17 mouse cellular contexts compared by ENCODE assay signal in the genomic region with DNA sequence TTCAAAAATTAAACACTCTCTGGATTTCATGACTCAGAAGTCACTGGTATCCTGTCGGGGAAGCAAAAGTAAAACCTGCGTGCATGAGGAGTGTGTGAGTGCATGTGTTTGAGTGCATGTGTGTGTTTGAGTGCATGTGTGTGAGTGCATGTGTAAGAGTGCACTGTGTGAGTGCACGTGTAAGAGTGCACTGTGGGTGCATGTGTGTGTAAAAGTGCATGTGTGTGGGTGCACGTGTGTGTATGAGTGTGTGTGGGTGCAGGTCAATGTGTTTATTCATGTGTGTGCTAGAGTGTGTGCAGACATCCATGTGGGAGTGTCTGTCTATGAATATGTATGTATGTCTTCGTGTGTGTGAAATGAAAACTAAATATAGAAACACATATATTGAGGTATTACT.
"Had no signal": no experiment of that assay in that cellular context is flagged by ENCODE, and none has a peak within 500 bp of the region (broad histone marks: within the 10 kb centered on the region; RNA-seq: fewer than 3 reads in every experiment).

No protein-coding gene starts in this region.

- H3K27ac ChIP-seq: neural tube, embryonic 12.5 days; neural tube, embryonic 13.5 days; neural tube, embryonic 15.5 days; stomach, embryonic 15.5 days; stomach, postnatal 0 days had no signal

- H3K4me3 ChIP-seq: neural tube, embryonic 12.5 days; neural tube, embryonic 13.5 days; neural tube, embryonic 15.5 days; stomach, embryonic 15.5 days had no signal

- H3K27me3 ChIP-seq: neural tube, embryonic 12.5 days; neural tube, embryonic 13.5 days; neural tube, embryonic 15.5 days; stomach, embryonic 15.5 days had no signal

- DNase-seq: retina, postnatal 1 day; right cerebral cortex, adult 18-20 months; right cerebral cortex, postnatal 14 days; right cerebral cortex, postnatal 25 days; right cerebral cortex, postnatal 4 days; spleen, adult 18-20 months; thymus, adult 18-20 months; thymus, adult 2 months; thymus, postnatal 14 days; thymus, postnatal 25 days; thymus, postnatal 36 days; thymus, postnatal 4 days had no signal

- H3K36me3 ChIP-seq: neural tube, embryonic 13.5 days; neural tube, embryonic 15.5 days; stomach, embryonic 15.5 days had no signal

- H3K4me1 ChIP-seq: neural tube, embryonic 12.5 days; neural tube, embryonic 13.5 days; neural tube, embryonic 15.5 days; stomach, embryonic 15.5 days had no signal

- H3K9me3 ChIP-seq: neural tube, embryonic 12.5 days; neural tube, embryonic 13.5 days; neural tube, embryonic 15.5 days; stomach, embryonic 15.5 days had no signal

- H3K9ac ChIP-seq: neural tube, embryonic 12.5 days; neural tube, embryonic 13.5 days; neural tube, embryonic 15.5 days; stomach, embryonic 15.5 days had no signal
